Mouse (Mus musculus): ENCODE measurements around the gene Acer2.
A peak's percentile ranks its signal among the peaks of the same experiment; 100 is the strongest.
"Not testable (repeated sequence)": the region's sequence is repeated elsewhere in the genome, so short reads cannot be mapped to it uniquely, and the experiment has no call there.

The Acer2 gene

DNA sequence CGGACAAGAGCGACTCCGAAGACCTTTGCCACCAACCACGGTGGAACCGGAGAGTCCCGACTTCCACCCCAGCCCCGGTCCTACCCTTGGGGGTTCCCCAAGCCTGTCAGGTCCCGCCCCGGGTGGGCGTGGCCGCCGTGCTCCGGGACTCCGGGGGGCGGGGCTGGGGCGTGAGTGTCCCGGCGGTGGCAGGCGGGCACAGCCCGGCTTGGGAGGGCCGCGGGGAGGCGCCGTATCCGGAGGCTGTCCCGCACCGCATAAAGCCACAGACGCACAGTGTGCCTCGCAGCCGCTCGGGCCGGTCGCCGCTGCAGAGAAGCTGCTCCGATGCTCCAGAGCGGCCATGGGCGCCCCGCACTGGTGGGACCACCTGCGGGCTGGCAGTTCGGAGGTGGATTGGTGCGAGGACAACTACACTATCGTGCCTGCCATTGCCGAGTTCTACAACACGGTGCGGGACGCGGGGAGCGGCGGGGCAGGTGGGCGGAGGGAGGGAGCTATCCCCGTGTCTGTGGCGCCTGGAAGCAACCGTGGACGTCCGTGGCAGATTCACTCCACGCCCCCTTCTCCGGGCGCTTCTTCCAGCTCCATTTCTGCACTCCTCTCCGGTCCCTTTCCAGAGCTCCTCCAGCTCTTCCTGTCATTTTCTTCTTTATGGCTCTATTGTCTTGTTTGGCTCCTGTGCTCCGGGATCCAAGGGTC, at the start of gene Acer2:
TSS of gene Acer2 (plus strand) at position 251 of the 702 bp plus-strand sequence.
- DNase-seq, result peak; percentile 94 to 96

DNA sequence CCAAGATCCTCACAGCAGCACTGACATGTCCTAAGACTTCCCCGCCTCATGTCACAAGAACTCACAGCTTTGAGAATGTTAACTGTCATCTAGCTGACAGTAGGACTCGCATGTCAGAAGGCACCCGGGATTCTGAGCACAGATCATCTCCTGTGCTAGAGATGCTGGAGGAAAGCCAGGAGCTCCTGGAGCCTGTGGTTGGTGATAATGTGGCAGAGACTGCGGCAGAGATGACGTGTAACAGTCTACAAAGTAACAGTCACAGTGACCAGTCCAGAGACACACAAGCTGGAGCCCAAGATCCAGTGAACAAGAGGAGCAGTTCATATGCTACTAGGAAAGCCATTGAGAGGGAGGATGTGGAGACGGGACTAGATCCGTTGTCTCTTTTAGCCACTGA, 49.1 kb upstream of the Acer2 start:
- no peak for DNase-seq

DNA sequence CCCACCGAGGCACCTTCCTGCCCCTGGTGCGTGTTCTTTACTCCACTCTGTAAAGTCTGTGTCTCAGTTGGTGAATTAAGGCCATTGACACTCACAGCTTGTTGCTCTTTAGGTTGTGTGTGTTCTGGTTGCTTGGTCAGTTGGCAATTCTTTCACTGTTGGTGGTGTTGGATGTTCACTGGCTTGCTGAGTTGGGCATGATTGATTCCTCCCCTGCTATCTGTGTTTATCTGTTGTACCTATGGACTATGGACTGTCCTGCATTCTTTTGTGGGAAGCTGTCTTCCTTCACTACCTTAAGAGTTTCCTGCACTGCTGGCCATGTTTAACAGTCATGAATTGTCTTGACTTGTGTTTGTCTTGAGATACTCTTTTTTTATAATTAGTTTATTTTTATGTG, 42.3 kb upstream of the Acer2 start:
- no peak for DNase-seq

DNA sequence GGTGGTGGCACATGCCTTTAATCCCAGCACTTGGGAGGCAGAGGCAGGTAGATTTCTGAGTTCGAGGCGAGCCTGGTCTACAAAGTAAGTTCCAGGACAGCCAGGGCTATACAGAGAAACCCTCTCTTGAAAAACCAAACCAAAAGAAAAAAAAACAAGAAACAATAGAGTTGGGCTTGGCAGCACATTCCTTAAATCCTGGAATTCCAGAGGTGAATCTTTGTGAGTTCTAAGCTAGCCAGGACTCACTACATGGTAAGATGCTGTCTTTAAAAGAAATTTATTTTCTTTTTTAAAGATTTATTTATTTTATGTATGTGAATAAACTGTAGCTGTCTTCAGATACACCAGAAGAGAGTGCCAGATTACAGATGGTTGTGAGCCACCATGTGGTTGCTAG, 33.1 kb upstream of the Acer2 start:
- DNase-seq, result not testable (repeated sequence)

DNA sequence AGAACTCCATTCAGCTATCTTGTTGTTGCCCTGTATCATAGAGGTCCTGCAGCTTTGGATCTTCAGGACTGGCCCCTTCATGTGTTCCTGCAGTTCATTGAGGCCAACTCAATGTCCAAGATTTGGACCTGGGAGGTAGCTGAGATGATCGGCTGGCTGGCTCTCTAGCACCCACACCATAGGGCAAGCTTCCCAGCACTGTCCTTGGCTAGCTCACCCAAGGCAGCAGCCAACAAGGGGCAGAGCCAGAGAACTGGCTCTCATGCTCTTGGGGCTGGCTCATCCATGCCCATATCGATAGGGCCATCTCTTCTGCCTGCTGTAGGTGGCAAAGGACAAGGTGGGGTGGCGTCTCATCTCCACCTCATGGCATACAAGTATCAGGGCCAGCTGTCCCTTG, 28.8 kb upstream of the Acer2 start:
- DNase-seq, result no peak

DNA sequence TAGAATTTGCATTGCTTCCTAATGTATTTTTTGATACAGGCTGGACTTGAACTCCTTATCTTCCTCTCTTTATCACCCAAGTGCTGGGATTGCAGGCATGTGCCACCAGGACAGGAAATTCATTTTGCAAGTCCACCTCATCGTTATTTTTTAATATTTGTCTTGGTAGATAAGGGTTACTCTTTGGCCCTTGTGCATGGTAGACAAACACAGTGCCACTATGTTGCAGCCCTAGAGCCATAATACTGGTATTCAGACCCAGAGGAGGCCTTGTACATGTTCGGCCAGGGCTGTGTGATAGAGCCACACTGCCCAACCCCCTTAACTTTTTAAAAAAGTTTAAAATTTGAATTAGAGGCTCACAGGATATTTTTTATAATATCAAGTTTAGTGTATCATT, 26.9 kb upstream of the Acer2 start:
- no peak for DNase-seq

DNA sequence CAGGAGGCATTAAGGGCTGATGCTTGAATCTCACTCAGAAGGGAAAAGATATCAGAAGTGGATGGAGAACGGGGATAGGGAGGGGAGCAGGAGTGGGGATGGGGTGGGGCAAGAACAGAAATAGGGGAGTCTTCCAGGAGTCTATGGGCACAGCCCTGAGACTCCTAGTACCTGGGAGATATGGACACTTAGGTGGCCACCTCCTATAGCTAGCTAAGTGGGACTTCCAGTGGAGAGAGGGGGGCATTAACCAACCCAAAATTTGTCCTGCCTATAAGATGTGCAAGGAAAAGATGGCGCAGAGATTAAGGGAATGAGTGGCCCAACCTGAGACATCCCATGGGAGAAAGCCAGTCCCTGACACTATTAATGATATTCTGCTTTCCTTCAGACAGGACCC, 22.9 kb upstream of the Acer2 start:
- no peak for DNase-seq

DNA sequence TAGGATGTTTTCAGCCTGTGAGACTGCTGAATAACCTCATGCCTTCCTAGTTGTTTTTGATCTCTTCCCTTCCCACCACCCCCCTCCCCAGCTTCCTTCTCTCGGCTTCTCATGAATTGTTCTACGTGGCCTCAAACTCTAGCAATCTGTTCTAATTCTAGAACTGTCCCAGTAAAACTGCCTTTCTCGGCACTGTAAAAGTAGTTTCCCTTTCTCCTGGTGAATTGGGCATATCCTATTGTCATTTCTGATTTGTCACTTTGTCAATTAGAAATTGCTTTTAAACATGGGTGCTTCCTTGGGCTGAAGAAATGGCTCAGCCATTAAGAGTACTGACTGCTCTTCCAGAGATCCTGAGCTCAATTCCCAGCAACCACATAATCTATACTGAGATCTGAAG, 22.2 kb upstream of the Acer2 start:
- no peak for DNase-seq

DNA sequence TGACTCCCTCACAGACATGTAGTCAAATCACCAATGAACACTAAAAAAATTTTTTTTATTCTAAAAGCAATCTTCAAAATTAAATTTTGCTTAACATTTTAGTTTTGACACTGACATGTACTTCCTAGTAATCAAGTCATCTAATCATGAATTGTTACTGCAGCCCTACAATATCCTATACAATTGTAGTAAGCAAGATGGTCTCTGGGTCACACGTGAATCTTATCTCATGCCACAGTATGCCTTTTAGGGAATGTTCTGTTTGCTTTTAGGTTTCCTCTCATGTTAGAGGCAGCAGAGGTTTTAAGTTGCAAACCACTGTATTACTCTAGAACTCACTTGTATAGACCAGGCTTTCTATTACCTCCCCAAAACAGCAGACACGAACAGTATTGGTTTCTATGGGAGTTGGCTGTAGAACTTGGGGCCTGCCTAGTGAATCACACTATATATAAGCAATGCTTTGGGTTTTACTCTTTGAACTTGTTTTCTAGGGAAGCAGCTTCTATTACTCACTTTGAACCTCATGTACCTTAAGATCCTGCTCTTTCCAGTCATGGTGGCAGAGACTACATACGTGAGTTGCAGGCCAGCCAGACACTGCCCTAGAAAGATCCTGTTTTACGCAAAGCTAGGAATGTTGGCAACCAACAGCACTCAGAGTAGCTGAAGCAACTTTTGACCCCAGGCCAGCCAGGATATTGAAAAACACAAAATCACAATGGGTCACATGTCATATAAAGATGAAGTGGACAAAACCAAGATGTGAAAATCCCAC, 21.2 kb upstream of the Acer2 start:
- DNase-seq, result no peak

DNA sequence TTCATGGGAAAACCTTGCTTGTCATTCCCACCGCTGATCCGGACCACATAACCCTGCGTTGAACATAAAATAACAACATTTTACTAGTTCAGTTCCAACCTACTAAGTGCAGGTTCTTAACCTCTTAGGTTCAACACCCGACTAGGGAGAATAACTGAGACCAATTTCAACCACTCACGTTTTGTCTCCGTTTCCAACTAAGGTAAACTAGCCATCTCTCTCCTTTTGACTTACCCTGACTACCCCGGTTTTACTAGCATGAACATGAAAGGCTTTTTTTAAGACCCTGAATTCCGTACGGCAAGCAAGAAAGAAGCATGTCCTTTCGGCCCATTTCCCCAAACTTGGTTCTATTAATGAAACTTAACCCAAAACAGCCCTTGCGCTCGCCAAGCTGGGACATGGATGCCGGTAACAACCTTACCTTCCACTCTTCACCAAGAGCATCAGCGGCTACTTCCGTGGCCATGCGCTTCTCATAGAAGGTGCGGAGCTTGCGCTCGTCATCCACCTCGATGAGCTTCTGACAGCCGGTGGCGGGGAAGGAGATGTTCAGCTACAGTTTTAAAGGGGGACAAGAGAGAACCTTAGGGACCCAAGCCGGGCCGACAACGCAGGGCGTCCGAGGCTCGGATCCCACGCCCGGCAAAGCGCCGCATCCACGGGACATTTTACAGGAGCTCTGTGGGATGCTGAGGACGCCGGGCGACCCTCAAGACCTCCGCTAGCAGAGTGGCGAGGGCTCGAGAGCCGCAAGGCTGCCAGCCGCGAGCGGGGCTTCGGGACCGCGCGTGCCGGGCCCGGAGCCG, 17.7 kb upstream of the Acer2 start:
- peak in 1 of 2 experiments; percentile 22 for DNase-seq

DNA sequence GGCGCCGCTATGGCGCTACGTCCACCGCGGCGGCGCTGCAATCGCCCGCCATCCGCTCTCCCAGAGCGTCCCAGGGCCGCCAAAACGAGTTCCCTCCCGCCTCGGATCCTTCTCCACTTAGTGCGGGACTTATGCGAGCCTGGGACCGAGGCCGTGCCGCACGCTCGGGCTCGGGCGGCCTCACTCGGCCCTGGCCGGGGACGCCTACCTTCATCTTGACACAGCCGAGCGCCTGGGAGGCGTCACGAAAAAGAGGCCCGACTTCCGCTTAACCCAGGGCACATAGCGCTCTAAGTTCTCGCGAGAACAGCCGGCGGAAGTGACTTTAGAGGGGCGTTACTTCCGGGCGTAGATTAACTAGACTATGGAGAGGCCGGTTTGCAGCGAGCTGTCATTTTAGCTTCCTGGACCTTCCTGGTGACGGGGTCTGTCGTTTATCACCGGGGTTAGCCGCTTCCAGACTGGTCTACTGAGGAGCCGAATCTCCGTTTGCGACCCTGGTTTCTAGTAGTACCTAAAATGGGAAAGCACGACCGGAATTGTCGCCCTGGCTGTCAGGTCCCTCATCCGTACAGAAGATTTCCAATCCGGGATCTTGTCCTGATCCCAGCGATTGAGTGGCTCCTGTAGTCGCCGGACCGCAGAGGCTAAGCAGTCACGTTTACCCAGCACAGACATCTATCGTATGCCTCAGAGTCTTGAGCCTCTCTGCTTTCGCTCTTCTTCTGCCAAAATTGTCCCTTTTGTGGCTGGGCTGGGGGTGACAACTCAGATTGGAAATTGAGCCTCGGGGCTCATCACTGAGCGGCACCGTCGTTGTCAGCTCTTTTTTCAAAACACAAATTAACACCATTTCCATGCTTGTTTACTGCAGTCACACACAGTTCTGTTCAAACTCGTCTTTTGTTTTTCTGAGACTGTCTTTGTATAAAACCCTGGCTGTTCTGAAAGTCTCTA, 16.8 kb upstream of the Acer2 start, which contains the start of gene Rps6:
TSS of gene Rps6 (minus strand) at position 300 of the 957 bp plus-strand sequence.
- DNase-seq, result peak; percentile 96 to 98

DNA sequence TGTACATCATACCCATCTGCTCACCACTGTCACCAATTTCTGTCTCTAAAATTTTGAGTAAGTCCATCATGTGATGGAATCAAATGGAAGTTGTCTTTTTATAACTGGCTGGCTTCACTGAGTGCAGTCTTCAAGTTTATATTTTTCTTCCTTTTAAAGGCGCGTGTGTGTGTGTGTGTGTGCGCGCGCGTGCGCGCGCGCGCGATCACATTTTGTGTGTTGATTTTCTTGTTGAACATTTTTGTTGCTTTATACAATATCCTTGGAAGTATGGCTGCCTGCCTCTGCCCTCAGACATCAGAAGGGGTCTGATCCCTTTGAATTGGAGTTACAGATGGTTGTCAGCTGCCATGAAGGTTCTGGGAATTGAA, 16.1 kb upstream of the Acer2 start:
- peak in 1 of 2 experiments; percentile 20 for DNase-seq

DNA sequence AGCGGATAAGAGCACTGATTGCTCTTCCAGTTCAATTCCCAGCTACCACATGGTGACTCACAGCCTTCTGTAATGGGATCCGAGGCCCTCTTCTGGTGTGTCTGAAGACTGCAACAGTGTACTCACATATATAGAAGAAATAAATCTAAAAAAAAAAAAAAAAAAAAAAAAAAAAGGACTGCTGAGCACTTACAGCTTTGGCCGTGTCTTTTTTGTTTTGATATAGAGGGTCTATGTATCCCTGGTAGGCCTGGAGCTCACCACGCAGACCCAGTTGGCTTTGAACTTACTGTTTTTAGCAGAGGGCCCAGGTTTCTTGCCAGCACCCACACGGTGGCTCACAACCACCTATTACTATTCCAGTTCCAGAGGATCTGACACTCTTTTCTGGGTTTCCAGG, 10.1 kb upstream of the Acer2 start:
- DNase-seq, result no peak

DNA sequence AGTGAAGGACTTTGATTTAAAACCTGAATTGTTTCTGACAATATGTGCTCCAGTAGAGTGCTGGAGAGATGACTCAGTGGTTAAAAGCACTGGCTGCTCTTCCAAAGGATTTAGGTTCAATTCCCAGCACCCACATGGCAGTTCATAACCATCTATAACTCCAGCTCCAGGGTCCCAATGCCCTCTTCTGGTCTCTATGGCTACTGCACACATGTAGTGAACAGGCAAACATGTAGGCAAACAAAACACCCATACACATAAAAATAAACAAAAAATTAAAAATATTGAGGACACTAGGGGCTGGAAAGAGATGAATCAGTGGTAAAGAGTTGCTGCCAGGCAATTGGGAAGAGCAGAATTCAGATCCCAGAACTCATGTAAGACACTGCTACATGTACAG, 2.2 kb upstream of the Acer2 start:
- no peak for DNase-seq

DNA sequence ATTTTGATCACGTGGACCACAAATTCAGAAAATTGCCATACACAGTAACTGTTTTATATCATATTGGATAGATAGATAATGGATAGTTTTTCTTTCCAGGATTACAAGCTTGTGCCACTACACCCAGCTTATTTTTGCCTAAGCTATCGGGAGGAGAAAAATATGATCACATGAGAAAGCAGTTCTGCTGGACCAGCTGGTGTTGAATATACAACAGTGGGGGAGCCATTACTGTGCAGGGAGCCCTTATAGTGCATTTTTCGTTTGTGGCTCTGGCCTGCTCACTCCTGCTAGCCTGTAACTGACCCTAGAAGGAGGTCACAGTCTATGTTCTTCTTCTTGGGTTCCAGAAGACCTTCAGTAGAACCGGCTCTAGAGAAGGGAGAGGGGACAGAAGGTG, 1.1 kb upstream of the Acer2 start:
- DNase-seq, result no peak

DNA sequence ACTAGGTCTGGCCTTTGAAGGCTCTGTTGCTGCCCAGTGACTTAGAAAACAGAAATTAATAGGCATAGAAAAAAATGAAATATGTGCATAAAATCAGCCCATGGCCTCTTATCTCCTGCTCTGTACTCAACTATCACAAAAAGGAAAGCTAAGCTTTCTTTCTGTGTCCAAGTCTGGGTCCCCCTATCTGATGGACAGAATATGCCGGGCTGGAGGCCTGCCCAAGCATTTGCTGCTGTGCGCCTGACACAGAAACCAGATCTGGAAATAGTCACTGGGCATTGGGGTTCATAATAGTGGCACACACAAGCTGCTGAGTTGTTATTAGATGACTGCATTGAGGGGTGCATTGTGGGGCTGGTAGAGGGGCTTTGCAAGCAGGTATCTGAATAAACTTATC, 5.3 kb downstream of the Acer2 start:
- peak; percentile 44 to 47 for DNase-seq

DNA sequence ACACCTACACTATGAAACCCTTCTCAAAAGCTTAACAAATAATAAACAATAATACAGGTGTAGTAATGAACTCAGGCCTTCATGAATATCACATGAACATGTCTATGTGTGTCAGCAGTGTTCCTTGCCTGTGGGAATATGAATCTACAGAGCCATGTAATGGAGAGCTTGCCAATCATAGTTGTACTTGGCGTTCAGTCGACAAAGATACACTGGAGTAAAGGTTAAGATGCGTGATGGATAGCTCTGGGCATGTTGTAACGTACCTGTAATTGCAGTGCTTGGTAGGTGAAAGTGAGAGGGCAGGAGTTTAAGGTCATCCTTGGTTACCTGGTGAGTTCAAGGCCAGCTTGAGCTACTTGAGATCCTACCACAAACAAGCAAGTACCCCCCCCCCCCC, 7.0 kb downstream of the Acer2 start:
- no peak for DNase-seq

DNA sequence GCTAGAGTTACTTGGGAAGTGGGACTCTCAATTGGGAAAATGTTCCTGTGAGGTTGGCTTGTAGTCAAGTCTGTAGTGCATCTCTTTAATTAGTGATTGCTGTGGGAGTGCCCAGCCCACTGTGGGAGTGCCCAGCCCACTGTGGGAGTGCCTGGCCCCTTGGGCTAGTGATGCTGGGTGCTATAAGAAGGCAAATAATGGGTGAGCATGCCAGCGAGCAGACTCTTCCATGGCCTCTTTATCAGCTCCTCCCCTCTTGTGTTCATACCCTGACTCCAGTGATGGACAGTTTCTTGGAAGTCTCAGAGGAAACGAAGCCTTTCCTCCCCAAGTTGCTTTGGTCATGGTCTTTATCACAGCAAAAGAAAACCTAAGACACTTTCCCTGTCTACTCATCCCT, 8.2 kb downstream of the Acer2 start:
- DNase-seq, result no peak

DNA sequence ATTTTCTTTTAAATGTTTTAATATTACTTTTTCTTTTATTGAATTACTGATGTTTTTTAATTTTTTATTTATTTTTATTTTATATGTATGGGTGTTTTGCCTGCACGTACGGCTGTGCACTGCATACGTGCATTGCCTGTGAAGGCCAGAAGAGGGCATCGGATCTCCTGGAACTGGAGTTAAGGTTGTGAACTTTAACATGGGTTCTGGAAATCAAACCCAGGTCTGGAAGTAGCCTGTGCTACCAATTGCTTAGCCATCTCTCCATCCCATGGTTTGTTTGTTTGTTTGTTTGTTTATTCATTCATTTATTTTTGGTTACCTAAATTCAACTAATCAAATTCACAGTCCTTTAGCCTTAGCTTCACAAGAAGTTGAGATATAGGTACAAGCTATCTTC, 10.7 kb downstream of the Acer2 start:
- DNase-seq, result peak; percentile 55 to 69

DNA sequence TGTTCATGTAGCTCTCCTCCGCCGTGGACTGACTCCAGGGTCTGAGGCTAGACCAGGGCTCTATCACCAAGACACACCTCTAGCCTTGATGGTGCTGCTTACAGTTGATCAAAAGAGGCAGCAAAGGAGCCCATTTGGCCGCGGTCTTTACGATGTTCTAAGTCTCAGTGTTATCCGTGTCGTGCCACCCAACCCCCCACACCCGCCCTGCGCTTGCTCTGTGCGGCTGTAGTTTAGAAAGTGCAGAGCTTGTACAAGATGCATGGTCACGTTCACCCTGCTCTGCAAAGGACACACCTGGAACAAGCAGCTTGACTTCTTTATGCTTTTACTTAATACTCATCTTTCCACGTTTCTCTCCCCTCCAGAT, 11.6 kb downstream of the Acer2 start:
- peak in 1 of 2 experiments; percentile 42 for DNase-seq

DNA sequence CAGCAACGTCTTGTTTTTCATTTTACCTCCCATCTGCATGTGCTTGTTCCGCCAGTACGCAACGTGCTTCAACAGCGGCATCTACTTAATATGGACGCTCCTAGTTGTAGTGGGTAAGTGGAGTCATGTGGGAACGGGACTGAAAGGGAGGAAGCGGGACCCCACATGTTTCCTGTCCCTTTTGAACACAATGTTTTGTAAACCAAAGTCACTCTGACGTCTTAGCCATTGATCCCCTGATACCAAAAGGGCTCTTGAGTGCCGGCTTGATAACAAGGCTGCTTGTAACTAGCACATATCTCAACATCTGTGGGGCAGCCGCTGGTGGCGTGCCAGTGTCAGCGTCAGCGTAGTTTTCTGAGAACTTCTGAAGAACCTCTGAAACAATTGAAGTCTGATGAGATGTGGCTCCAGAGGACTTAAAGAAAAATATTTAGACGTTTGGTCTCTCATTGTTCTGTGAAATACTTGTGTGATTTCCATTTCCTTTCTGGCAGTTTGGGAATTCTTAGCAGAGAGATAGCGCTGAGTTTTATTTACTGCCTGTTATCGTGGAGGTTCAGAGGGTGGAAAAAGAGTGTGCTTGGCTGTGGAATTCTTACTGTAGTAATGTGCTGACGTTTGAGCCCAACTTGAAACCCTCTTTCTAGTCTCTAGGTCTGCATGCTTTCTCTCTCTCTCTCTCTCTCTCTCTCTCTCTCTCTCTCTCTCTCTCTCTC, 12.1 kb downstream of the Acer2 start:
- peak; percentile 67 to 72 for DNase-seq

DNA sequence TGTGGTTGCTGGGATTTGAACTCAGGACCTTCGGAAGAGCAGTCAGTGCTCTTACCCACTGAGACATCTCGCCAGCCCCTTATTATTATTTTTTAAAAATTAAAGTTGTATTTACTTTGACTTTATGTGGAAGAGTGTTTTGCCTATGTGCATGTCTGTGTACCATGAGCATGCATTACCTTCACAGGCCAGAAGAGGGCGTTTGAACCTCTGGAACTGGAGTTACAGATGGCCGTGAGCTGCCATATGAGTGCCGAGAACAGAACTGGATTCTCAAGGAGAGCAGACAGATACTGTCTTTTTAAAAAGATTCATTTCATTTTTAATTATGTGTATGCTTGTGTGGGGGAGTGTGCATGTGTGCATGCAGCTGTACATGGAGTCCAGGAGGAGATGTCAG, 13.7 kb downstream of the Acer2 start:
- peak in 1 of 2 experiments; percentile 28 for DNase-seq
